Mouse (Mus musculus) myocyte (in vitro differentiated cells): ENCODE data around the gene B3gntl1.

Source experiments
- CEBPB ChIP-seq: IDR thresholded peaks from 2 replicates; pipeline ENCODE4 v1.6.1; 2011; ENCODE audit warnings: mild to moderate bottlenecking, moderate library complexity; ENCODE audit not compliant: poor library complexity, insufficient read depth, severe bottlenecking
- E2F4 ChIP-seq: IDR thresholded peaks from one replicate; pipeline ENCODE4 v1.6.1; 2011; ENCODE audit warnings: mild to moderate bottlenecking, control low read depth, moderate library complexity; ENCODE audit not compliant: insufficient read depth
- MAX ChIP-seq: IDR thresholded peaks from one replicate; pipeline ENCODE4 v1.6.1; 2011; ENCODE audit warnings: low read depth, mild to moderate bottlenecking, control low read depth
- MYOD1 ChIP-seq, 3 experiments: IDR thresholded peaks; one replicate each; pipeline ENCODE4 v1.6.1; 2011; ENCODE audit warnings: control low read depth in 2 of 3, low read depth in 2 of 3, mild to moderate bottlenecking in 2 of 3, moderate library complexity in 1 of 3; ENCODE audit not compliant: insufficient read length in 2 of 3, control insufficient read depth in 1 of 3
- MYOG ChIP-seq, 3 experiments: IDR thresholded peaks; one replicate each; pipeline ENCODE4 v1.6.1; 2011; ENCODE audit warnings: control low read depth in 2 of 3, low read depth in 2 of 3, mild to moderate bottlenecking in 2 of 3; ENCODE audit not compliant: insufficient read length in 2 of 3, control insufficient read depth in 1 of 3, insufficient read depth in 1 of 3
- POLR2A ChIP-seq: IDR thresholded peaks from one replicate; pipeline ENCODE4 v1.6.1; 2011; ENCODE audit warnings: low read depth, mild to moderate bottlenecking, control low read depth, moderate library complexity; ENCODE audit not compliant: insufficient read length
- POLR2AphosphoS2 ChIP-seq: IDR thresholded peaks from one replicate; pipeline ENCODE4 v1.6.1; 2011; ENCODE audit warnings: low read depth, control low read depth; ENCODE audit not compliant: insufficient read length
- SRF ChIP-seq: IDR thresholded peaks from one replicate; pipeline ENCODE4 v1.6.1; 2011; ENCODE audit warnings: low read depth; ENCODE audit not compliant: control insufficient read depth, insufficient read length
- TCF12 ChIP-seq: IDR thresholded peaks from one replicate; pipeline ENCODE4 v1.6.1; 2011; ENCODE audit warnings: mild to moderate bottlenecking, control low read depth; ENCODE audit not compliant: poor library complexity, insufficient read depth, severe bottlenecking
- USF1 ChIP-seq: IDR thresholded peaks from one replicate; pipeline ENCODE4 v1.6.1; 2011; ENCODE audit warnings: low read depth, mild to moderate bottlenecking, control low read depth, moderate library complexity

- TF ChIP-seq USF1 (no peak), MYOD1 (IDR thresholded peaks at IDR 0.05; ENCODE audit: control insufficient read depth in 1 of 3, insufficient read length in 2 of 3, low read depth in 2 of 3) (no peak), MYOG (IDR thresholded peaks at IDR 0.05; ENCODE audit: control insufficient read depth in 1 of 3, insufficient read depth in 1 of 3, insufficient read length in 2 of 3, low read depth in 2 of 3) (no peak), MAX (no peak), POLR2AphosphoS2 (no peak), POLR2A (no peak), CEBPB (no peak), E2F4 (no peak), TCF12 (no peak), SRF (no peak)
These were observed 20.2 kb downstream of the B3gntl1 start for GRCm38 (mm10) chr11:121652547-121653305.
